Mouse (Mus musculus) forebrain, embryonic 14.5 days (tissue): Measurements from ENCODE around the gene Prame. TPM values are rescaled to one million over a fixed set of nuclear protein-coding genes. Genes with fewer than 3 reads are reported as not detected.
"Not testable (repeated sequence)": the region's sequence is repeated elsewhere in the genome, so short reads cannot be mapped to it uniquely, and the experiment has no call there.

Experiments used
- ATAC-seq: fragments of 200-750 bp; cut with Nextera tagmentation; 2 replicates; pipeline ENCODE4 v1.8.0; 2017; ENCODE audit warnings: mild to moderate bottlenecking, moderate library complexity
- DNase-seq: peaks from one replicate; pipeline ENCODE4 v3.0.0-alpha.2; 2015; ENCODE audit warnings: low spot score
- H3K27ac ChIP-seq: fragments of 300-500 bp; sonication (generic); 2 replicates; pipeline ENCODE4 v1.5.1; 2014; ENCODE audit warnings: low read depth, mild to moderate bottlenecking, control low read depth, low read length, moderate library complexity
- H3K27me3 ChIP-seq: fragments of 300-500 bp; sonication (generic); replicated peaks from 2 replicates; pipeline ENCODE4 v1.6.1; 2014; ENCODE audit warnings: low read length, control low read depth, mixed read lengths; ENCODE audit not compliant: control insufficient read depth, insufficient read depth
- H3K36me3 ChIP-seq: fragments of 300-500 bp; sonication (generic); 2 replicates; pipeline ENCODE4 v1.6.1; 2014; ENCODE audit warnings: low read length, control low read depth; ENCODE audit not compliant: control insufficient read depth, insufficient read depth
- H3K4me1 ChIP-seq: fragments of 300-500 bp; sonication (generic); 2 replicates; pipeline ENCODE4 v1.6.1; 2014; ENCODE audit warnings: antibody characterized with exemption, low read length, control low read depth; ENCODE audit not compliant: control insufficient read depth, insufficient read depth
- H3K4me2 ChIP-seq: fragments of 300-500 bp; sonication (generic); 2 replicates; pipeline ENCODE4 v1.6.1; 2014; ENCODE audit warnings: mild to moderate bottlenecking, control low read depth, low read length
- H3K4me3 ChIP-seq: fragments of 300-500 bp; sonication (generic); 2 replicates; pipeline ENCODE4 v1.5.1; 2014; ENCODE audit warnings: low read depth, low read length, control low read depth
- H3K9ac ChIP-seq: fragments of 300-500 bp; sonication (generic); 2 replicates; pipeline ENCODE4 v1.6.1; 2014; ENCODE audit warnings: mild to moderate bottlenecking, low read length, control low read depth, moderate library complexity
- H3K9me3 ChIP-seq: fragments of 300-500 bp; sonication (generic); replicated peaks from 2 replicates; pipeline ENCODE4 v1.6.1; 2016; ENCODE audit warnings: low read length, control low read depth, mixed read lengths; ENCODE audit not compliant: control insufficient read depth
- WGBS: fragments of 180-500 bp; shearing (Covaris S2); extraction: QIAGEN DNeasy Blood & Tissue Kit; methylation state at CpG from one replicate; pipeline ENCODE4 v1.1.7; 2014; 5-methylcytosine and 5-hydroxymethylcytosine counted together
- polyA plus RNA-seq: library from polyadenylated mRNA; unstranded; fragments of >200 nt; fragmentation: Nextera tagmentation; extraction: Ambion mirVana; gene quantifications from 2 replicates; pipeline ENCODE4 v1.2.1, GENCODE M21; 2014

The Prame gene
- polyA plus RNA-seq, 1 experiment from 2014 or later, result not detected

DNA sequence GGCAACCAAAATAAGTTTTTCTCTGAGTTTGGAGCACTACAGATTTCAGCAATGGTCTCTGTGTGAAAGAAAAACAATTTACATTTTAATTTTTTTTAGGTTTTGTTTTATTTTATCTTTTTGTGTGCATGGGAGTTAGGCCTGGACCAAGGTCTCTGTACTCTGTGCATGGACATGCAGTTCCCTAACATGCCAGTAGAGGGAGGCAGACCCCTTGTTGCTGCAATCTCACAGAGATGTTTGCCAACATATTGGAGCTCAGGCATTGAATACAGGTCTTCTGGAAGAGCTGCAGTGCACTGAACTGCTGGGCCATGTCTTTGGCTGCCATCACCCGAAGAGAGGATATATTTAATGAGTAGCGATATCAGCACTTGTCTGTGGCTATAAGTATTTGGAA lies 58.0 kb downstream of the Prame start:
- H3K27ac ChIP-seq, H3K4me3 ChIP-seq, H3K9ac ChIP-seq, H3K4me1 ChIP-seq, H3K9me3 ChIP-seq, H3K4me2 ChIP-seq, H3K27me3 ChIP-seq, H3K36me3 ChIP-seq: not testable (repeated sequence)
- ATAC-seq, result peak; percentile 73; the same call in 1 of the 2 replicates
- WGBS, result 20% methylated on average over 1 of the region's 2 CpGs
- peak; percentile 64 for DNase-seq

DNA sequence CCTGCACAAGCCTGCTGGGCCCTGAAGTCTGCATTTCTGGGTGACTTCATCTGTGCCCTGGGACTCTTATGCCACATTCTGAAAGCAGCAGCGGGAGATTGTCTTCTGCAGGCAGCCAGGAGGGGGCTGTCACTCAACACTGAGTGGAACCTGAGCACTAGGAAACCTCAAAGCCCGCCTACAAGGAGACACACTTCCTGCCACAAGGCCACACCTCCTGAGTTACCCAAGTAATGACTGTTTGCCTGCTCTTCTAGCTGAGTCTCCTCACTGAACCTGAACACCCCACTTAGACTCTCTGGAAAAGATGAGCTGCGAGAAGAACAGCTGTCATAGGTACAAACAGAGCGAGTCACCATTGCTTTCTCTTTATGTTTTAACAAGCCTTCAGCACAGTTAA lies 62.6 kb downstream of the Prame start:
- H3K27me3 ChIP-seq, DNase-seq, H3K4me2 ChIP-seq, H3K27ac ChIP-seq, H3K4me1 ChIP-seq, ATAC-seq, H3K9me3 ChIP-seq, H3K4me3 ChIP-seq, H3K36me3 ChIP-seq, H3K9ac ChIP-seq: not testable (repeated sequence)
- 57% methylated on average over 4 of the region's 4 CpGs for WGBS

Other genes with a start within 250 kb of the Prame start
- gene Gm7903, start 193.9 kb downstream of the Prame start, polyA plus RNA-seq, result not detected in 2 replicates
- not detected in 2 replicates for gene AV320801, start 133.1 kb downstream of the Prame start, polyA plus RNA-seq
- not detected in 2 replicates for gene Nxf7, start 28.9 kb downstream of the Prame start, polyA plus RNA-seq
- gene Tcp11x2, start 66.1 kb upstream of the Prame start, polyA plus RNA-seq, result not detected in 2 replicates
- gene Tmsb15a, start 97.6 kb upstream of the Prame start, polyA plus RNA-seq, result not detected in 2 replicates
- gene Armcx5, start 115.0 kb upstream of the Prame start, polyA plus RNA-seq, result 7.6 TPM in 2 replicates
- 94.4 and 118 TPM in 2 replicates for gene Gprasp1, start 115.0 kb upstream of the Prame start, polyA plus RNA-seq
- gene Bhlhb9, start 169.9 kb upstream of the Prame start, polyA plus RNA-seq, result 88.2 and 104 TPM in 2 replicates
- gene Gprasp2, start 211.3 kb upstream of the Prame start, polyA plus RNA-seq, result 100 and 111 TPM in 2 replicates